Mouse (Mus musculus) stomach, postnatal 0 days (tissue): Measurements from ENCODE around the gene Ctnnd2. TPM values are rescaled to one million over a fixed set of nuclear protein-coding genes. Genes with fewer than 3 reads are reported as not detected.

Experiments
- ATAC-seq: fragments of 200-750 bp; cut with Nextera tagmentation; 2 replicates; pipeline ENCODE4 v1.8.0; 2017; ENCODE audit not compliant: low FRiP score, low TSS enrichment
- DNase-seq: peaks from one replicate; pipeline ENCODE4 v3.0.0-alpha.2; 2016; ENCODE audit warnings: low spot score
- H3K27ac ChIP-seq: fragments of 300-500 bp; sonication (generic); replicated peaks from 2 replicates; pipeline ENCODE4 v1.5.1; 2014; ENCODE audit warnings: mild to moderate bottlenecking, control low read depth
- H3K27me3 ChIP-seq: fragments of 300-500 bp; sonication (generic); 2 replicates; pipeline ENCODE4 v1.6.1; 2014; ENCODE audit warnings: low read length; ENCODE audit not compliant: control insufficient read depth, insufficient read depth
- H3K36me3 ChIP-seq: fragments of 300-500 bp; sonication (generic); 2 replicates; pipeline ENCODE4 v1.6.1; 2014; ENCODE audit warnings: low read length, mixed read lengths; ENCODE audit not compliant: control insufficient read depth, insufficient read depth
- H3K4me1 ChIP-seq: fragments of 300-500 bp; sonication (generic); replicated peaks from 2 replicates; pipeline ENCODE4 v1.6.1; 2014; ENCODE audit warnings: antibody characterized with exemption; ENCODE audit not compliant: control insufficient read depth, insufficient read depth
- H3K4me2 ChIP-seq: fragments of 300-500 bp; sonication (generic); replicated peaks from 2 replicates; pipeline ENCODE4 v1.6.1; 2014; ENCODE audit warnings: low read depth, mild to moderate bottlenecking, control low read depth, moderate library complexity
- H3K4me3 ChIP-seq: fragments of 300-500 bp; sonication (generic); 2 replicates; pipeline ENCODE4 v1.5.1; 2014; ENCODE audit warnings: low read depth, low read length, control low read depth
- H3K9ac ChIP-seq: fragments of 300-500 bp; sonication (generic); 2 replicates; pipeline ENCODE4 v1.6.1; 2014; ENCODE audit warnings: mild to moderate bottlenecking, low read length, control low read depth, mixed read lengths
- H3K9me3 ChIP-seq: fragments of 300-500 bp; sonication (generic); 2 replicates; pipeline ENCODE4 v1.6.1; 2016; ENCODE audit warnings: low read length; ENCODE audit not compliant: control insufficient read depth
- CTCF ChIP-seq: IDR thresholded peaks from 2 replicates; pipeline ENCODE4 v1.5.1; 2016; ENCODE audit warnings: antibody characterized with exemption, low read depth, mild to moderate bottlenecking, moderate library complexity
- EP300 ChIP-seq: optimal IDR thresholded peaks from 2 replicates; pipeline ENCODE3; 2016; ENCODE audit warnings: antibody characterized with exemption
- WGBS: fragments of 180-500 bp; shearing (Covaris S2); extraction: QIAGEN DNeasy Blood & Tissue Kit; methylation state at CpG from one replicate; pipeline ENCODE4 v1.1.7; 2014; 5-methylcytosine and 5-hydroxymethylcytosine counted together
- polyA plus RNA-seq: library from polyadenylated mRNA; unstranded; fragments of >200 nt; fragmentation: Nextera tagmentation; extraction: Ambion mirVana; gene quantifications from 2 replicates; pipeline ENCODE4 v1.2.1, GENCODE M21; 2015

The Ctnnd2 gene
- polyA plus RNA-seq, 1 experiment from 2014 or later: 0.53 TPM

DNA sequence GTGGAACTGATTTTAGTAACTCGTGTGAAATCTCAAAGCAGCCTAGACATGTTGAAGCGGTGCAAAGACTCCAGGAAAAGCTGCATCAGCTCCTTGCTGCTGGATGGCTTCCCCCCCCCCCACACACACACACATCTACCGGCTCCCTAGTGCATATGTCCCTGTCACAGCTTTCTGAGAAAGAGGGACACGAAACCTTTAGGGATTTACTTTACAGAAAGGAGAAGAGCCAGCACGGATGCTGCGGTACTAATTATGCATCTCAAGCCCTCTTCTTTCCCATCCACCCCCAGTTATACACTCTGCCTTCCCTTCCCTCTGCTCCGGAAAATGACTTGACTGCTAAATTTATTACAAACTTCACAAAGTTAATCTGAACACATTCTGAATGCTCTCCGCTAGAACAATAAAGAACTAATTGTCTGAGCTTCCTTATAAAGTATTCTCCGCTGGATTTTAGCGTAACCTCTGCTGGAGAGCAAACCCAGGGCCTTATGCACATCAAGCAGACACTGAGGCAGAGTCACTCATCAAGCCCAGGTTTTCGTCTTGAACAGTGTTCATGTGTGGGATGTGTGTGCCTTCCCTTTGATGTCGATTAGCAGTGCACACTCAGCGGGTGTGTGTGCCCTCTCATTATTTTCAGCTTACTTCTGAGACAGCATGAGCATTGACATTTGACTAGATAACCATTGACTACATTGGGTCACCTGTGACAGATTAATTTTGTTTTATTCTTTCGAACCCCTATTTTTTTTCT lies 510.1 kb downstream of the Ctnnd2 start:
- no peak overlapping the region for H3K27ac ChIP-seq
- TF ChIP-seq CTCF (no peak), EP300 (no peak)
- 74% methylated on average over 14 of the region's 14 CpGs for WGBS
- no peaks in the 10 kb centered on the region for H3K4me1 ChIP-seq
- ATAC-seq (no peak), DNase-seq (no peak)
- H3K9me3 ChIP-seq: no peaks in the 10 kb centered on the region
- no peak overlapping the region for H3K9ac ChIP-seq
- no peaks in the 10 kb centered on the region for H3K27me3 ChIP-seq
- H3K4me3 ChIP-seq: no peak overlapping the region
- H3K36me3 ChIP-seq: no peaks in the 10 kb centered on the region
- H3K4me2 ChIP-seq: no peak overlapping the region

DNA sequence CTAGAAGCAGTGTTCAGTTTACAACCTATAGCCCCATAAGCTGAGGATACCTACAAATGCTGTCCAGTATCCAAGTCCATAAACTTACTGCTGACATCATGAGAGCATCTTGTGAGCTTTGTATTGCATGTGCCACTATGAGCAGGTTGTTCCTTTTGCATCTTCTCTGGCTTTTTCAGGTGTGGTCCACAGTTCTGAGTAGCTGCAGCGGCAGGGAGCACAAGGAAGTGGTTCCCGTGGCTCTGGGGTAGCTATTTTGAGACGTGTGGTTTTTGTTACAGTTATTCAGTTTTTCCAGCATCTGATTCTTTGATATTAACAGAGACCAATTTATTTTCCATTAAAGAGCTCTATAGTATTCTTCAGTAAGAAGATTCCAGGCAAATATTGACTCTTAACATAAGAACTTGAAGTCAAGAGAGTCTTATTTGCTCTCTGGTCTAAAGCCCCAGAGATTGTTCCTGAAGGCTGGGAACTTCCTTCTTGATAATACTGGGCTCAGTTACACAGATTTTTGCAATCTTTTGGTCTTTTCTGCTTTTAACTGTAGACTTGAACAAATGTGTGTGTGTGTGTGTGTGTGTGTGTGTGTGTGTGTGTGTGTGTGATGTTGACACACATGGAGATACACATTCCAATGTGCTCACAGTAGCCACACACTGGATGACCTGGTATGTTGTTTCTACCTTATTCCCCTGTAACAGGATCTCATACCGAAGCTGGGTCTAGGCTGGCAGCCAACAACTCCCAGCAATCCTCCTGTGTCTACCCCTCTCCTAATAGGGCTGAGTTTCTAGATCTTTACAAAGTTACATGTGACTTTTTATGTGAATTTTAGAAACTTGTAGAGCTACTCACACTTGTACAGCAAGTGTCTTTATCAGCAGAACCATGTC lies 514.1 kb downstream of the Ctnnd2 start:
- H3K27ac ChIP-seq: no peak overlapping the region
- DNase-seq (no peak), ATAC-seq (no peak)
- no peak for TF ChIP-seq CTCF
- no peak for TF ChIP-seq EP300
- no peak overlapping the region for H3K4me2 ChIP-seq
- no peak overlapping the region for H3K9ac ChIP-seq
- H3K4me3 ChIP-seq: no peak overlapping the region
- no peaks in the 10 kb centered on the region for H3K4me1 ChIP-seq
- no peaks in the 10 kb centered on the region for H3K27me3 ChIP-seq
- no peaks in the 10 kb centered on the region for H3K9me3 ChIP-seq
- 42% methylated on average over 4 of the region's 4 CpGs for whole genome bisulfite sequencing
- no peaks in the 10 kb centered on the region for H3K36me3 ChIP-seq

DNA sequence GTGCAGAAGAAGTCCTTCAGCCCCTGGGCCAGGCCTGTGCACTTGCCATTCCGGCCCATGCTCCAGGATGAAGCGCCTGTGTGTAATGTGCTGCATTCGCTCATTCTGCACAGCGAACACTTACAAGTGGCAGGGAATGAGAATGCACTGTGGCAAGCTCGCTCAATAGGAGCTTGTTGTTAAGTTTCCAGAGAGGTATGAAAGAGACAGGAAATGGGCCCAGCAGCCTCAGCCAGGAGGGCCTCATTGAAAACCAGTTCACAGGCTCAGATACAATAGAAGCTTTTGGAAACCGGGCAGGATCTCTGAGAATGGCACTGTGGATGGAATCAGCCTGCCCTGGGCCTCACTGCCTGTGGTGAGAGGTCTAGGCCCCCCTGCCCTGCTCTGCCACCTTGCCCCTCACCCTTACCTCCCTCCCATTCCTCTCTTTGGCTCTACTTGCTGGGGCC lies 521.4 kb downstream of the Ctnnd2 start:
- H3K36me3 ChIP-seq: no peaks in the 10 kb centered on the region
- no peak overlapping the region for H3K9ac ChIP-seq
- no peak overlapping the region for H3K4me2 ChIP-seq
- no peak for TF ChIP-seq CTCF
- TF ChIP-seq EP300: no peak
- H3K27me3 ChIP-seq: no peaks in the 10 kb centered on the region
- no peak overlapping the region for H3K4me3 ChIP-seq
- DNase-seq: no peak
- ATAC-seq: no peak
- no peak overlapping the region for H3K27ac ChIP-seq
- H3K9me3 ChIP-seq: no peaks in the 10 kb centered on the region
- no peaks in the 10 kb centered on the region for H3K4me1 ChIP-seq
- 83% methylated on average over 6 of the region's 6 CpGs for WGBS

DNA sequence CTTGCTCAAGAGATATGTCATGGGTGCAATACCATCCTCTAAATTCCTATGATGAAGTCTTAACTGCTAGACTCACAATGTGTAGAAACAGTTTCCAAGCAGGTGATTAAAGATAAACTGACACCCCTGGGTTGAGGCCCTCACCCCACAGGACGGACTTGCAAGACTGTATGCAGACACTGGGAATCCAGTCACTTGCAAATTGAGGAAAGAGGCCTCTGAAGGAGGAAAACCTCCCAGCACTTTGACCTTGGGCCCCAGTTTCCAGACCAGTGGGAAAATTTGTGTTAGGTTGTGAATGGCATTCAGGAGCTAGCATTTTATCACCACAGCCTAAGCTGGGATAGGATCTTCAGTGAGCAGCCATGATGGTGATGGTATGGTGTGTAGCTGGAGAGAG lies 521.9 kb downstream of the Ctnnd2 start:
- Histone ChIP-seq H3K27ac (no peak overlapping the region), H3K36me3 (no peaks in the 10 kb centered on the region), H3K4me2 (no peak overlapping the region), H3K9me3 (no peaks in the 10 kb centered on the region), H3K4me3 (no peak overlapping the region), H3K9ac (no peak overlapping the region), H3K27me3 (no peaks in the 10 kb centered on the region), H3K4me1 (no peaks in the 10 kb centered on the region)
- ATAC-seq: no peak
- 78% methylated on average over 1 of the region's 1 CpGs for WGBS
- no peak for DNase-seq
- TF ChIP-seq EP300: no peak
- TF ChIP-seq CTCF: no peak

- Histone ChIP-seq H3K27ac (no peak overlapping the region), H3K9me3 (no peaks in the 10 kb centered on the region), H3K4me1 (no peaks in the 10 kb centered on the region), H3K9ac (no peak overlapping the region), H3K4me3 (no peak overlapping the region), H3K4me2 (no peak overlapping the region), H3K36me3 (no peaks in the 10 kb centered on the region), H3K27me3 (no peaks in the 10 kb centered on the region)
- no peak for DNase-seq
- ATAC-seq: no peak
- 87% methylated on average over 6 of the region's 6 CpGs for WGBS
- TF ChIP-seq EP300 (no peak), CTCF (no peak)
These were observed 523.5 kb downstream of the Ctnnd2 start for GRCm38 (mm10) chr15:30695859-30696258.

DNA sequence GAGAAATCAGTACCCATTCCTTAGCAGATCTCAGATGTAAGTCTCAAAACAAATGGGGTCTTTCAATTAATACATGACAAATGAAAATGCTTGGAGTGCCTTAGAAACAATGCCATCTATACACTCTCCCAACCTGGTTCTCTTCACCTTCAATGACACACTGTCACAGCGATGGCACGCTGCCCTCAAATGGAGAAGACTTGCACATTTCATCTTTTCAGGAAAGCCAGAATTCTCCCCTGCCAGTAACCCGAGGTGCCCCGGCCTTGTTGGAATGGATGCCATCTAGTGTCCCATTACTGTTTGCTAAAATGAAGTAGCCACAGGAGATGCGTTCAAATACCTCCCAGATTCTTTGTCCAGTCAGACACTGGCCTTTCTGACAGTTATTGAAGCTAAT lies 525.0 kb downstream of the Ctnnd2 start:
- no peak overlapping the region for H3K4me2 ChIP-seq
- WGBS: 71% methylated on average over 5 of the region's 5 CpGs
- H3K27me3 ChIP-seq: no peaks in the 10 kb centered on the region
- DNase-seq: no peak
- no peak overlapping the region for H3K27ac ChIP-seq
- no peak for TF ChIP-seq EP300
- no peak for TF ChIP-seq CTCF
- no peaks in the 10 kb centered on the region for H3K4me1 ChIP-seq
- ATAC-seq: no peak
- no peak overlapping the region for H3K4me3 ChIP-seq
- no peak overlapping the region for H3K9ac ChIP-seq
- no peaks in the 10 kb centered on the region for H3K9me3 ChIP-seq
- H3K36me3 ChIP-seq: no peaks in the 10 kb centered on the region
